Mouse (Mus musculus): ENCODE data around the gene Gm21876. TPM values are rescaled to one million over a fixed set of nuclear protein-coding genes. Genes with fewer than 3 reads are reported as not detected.
"Not testable (repeated sequence)": the region's sequence is repeated elsewhere in the genome, so short reads cannot be mapped to it uniquely, and the experiment has no call there.

Gm21876 gene
- polyA plus RNA-seq (2015; fragmentation: Nextera tagmentation; extraction: Ambion mirVana): not detected in 2 replicates

DNA sequence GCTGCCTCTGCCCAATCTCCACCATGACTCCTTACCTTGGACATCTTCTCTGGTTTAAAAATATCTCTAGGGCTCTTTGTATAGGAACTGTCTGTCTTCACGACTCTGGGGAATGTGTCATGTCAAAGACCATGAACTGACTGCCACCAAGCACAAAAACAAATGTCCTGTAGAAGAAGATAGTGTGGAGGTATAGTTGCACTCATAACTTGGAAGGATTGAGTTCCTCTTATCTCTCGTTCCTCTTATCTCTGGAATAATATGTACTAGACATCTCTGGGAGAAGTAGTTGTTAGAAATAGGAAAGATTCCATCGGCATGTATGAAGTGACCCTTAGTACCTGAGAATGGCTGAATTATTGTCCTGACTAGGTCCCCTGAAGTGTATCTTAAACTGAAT lies at the start of gene Gm21876:
Gene Gm21876 (minus strand): TSS at position 101 of the 400 bp plus-strand sequence.
- no peaks in the 10 kb centered on the region for H3K9me3 ChIP-seq
- no peak within 1 kb of the TSS for H3K4me3 ChIP-seq
- no peak for ATAC-seq (ENCODE audit: insufficient number of reproducible peaks, low FRiP score, low TSS enrichment, low read depth)
- H3K36me3 ChIP-seq: no peaks in the 10 kb centered on the region
- H3K27ac ChIP-seq: no peak within 1 kb of the TSS
- H3K27me3 ChIP-seq: no peaks in the 10 kb centered on the region
- no peak within 1 kb of the TSS for H3K9ac ChIP-seq
- WGBS: 68% methylated on average over 3 of the region's 3 CpGs
- H3K4me2 ChIP-seq: no peak within 1 kb of the TSS
- H3K4me1 ChIP-seq: no peaks in the 10 kb centered on the region

DNA sequence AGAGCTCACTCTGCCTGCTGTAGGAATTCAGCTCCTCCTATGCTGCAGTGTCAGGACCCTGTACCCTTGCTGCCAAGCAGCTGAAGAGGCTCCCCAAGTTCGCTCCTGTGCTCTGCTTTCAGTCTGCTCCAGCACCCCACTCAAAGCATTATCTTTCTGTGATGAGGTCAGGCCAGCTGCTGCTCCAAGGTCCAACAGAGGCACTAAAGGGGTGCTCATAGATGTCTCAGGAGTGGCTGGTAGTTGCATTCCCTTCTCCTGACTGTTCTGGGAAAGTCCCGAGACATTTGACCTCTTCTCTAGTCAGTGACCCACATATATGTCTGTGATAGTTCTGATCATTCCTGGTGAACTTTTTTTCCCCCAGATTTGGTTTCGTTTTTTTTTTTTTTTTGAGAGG lies 45.0 kb upstream of the Gm21876 start:
- WGBS: 66% methylated on average over 3 of the region's 3 CpGs
- no peaks in the 10 kb centered on the region for H3K36me3 ChIP-seq

DNA sequence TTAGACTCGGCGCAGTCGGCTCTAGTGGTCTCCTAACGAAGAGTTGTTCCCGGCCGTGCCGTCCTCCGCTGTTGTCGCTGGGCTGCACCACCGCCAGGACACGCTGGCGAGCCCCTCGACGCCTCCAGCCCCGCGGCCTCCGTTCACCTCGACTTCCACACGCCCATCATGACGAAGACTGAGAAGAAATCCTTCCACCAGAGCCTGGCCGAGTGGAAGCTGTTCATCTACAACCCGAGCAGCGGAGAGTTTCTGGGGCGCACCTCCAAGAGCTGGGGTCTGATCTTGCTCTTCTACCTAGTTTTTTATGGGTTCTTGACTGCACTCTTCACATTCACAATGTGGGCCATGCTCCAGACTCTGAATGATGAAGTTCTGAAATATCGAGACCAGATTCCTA lies 28.8 kb downstream of the Gm21876 start:
- not testable (repeated sequence) for ATAC-seq (ENCODE audit: insufficient number of reproducible peaks, low FRiP score, low TSS enrichment, low read depth); H3K9me3 ChIP-seq; H3K4me2 ChIP-seq; H3K27me3 ChIP-seq; H3K36me3 ChIP-seq; H3K4me3 ChIP-seq; H3K4me1 ChIP-seq; H3K27ac ChIP-seq; H3K9ac ChIP-seq
- 94% methylated on average over 23 of the region's 25 CpGs for WGBS

More for the DNA sequence above, 45.0 kb upstream of the Gm21876 start:
- H3K27me3 ChIP-seq: no peaks in the 10 kb centered on the region
- no peak overlapping the region for H3K9ac ChIP-seq
- no peaks in the 10 kb centered on the region for H3K4me1 ChIP-seq
- no peaks in the 10 kb centered on the region for H3K9me3 ChIP-seq
- H3K27ac ChIP-seq: no peak overlapping the region
- H3K4me2 ChIP-seq: no peak overlapping the region
- no peak for ATAC-seq (ENCODE audit: insufficient number of reproducible peaks, low FRiP score, low TSS enrichment, low read depth)
- H3K4me3 ChIP-seq: no peak overlapping the region

Other genes starting within 250 kb of the Gm21876 start
- 7.7 and 8.4 TPM in 2 replicates for gene Cfp, start 244.1 kb downstream of the Gm21876 start, polyA plus RNA-seq (2015; fragmentation: Nextera tagmentation; extraction: Ambion mirVana)
- gene Elk1, start 225.0 kb downstream of the Gm21876 start, polyA plus RNA-seq (2015; fragmentation: Nextera tagmentation; extraction: Ambion mirVana): 11.6 and 14.4 TPM in 2 replicates
- 44.3 and 47.3 TPM in 2 replicates for gene Uxt, start 213.6 kb downstream of the Gm21876 start, polyA plus RNA-seq (2015; fragmentation: Nextera tagmentation; extraction: Ambion mirVana)
- gene Zfp182, start 113.3 kb downstream of the Gm21876 start, polyA plus RNA-seq (2015; fragmentation: Nextera tagmentation; extraction: Ambion mirVana): 6.2 and 7.4 TPM in 2 replicates
- gene Spaca5, start 107.2 kb downstream of the Gm21876 start, polyA plus RNA-seq (2015; fragmentation: Nextera tagmentation; extraction: Ambion mirVana): not detected in 2 replicates
- gene Zfp300, start 86.1 kb downstream of the Gm21876 start, polyA plus RNA-seq (2015; fragmentation: Nextera tagmentation; extraction: Ambion mirVana): 1.8 and 2.7 TPM in 2 replicates
- gene Ssxa1, start 59.8 kb downstream of the Gm21876 start, polyA plus RNA-seq (2015; fragmentation: Nextera tagmentation; extraction: Ambion mirVana): not detected in 2 replicates